Mouse (Mus musculus): Measurements from ENCODE around the gene Stra8.

Gene Stra8

DNA sequence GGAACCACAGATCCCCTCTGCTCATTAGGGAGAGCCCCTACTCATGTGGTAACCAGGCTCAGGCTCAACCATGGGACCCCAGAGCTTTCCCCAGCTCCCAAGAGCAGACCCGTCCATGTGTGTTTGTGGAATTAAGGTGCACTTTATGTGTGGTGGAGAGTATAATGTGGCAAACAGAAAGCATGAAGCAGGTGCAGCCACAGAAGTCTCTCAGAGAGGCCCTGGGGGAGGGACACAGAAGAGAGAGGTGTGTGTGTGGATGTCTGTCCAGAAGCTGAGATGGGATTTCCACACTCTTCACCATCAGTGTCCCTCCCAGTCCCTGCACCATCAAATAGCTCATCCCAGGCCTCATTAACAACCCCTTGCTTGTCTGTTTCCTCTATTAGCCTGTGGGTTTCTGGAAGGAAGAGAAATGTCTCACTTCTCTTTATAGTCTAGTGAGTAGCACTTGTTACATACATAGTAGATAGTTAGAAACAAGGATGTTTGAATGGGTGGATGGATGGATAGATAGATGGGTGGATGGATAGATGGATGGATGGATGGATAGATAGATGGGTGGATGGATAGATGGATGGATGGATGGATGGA lies 26.6 kb downstream of the Stra8 start:
- no peak for DNase-seq

DNA sequence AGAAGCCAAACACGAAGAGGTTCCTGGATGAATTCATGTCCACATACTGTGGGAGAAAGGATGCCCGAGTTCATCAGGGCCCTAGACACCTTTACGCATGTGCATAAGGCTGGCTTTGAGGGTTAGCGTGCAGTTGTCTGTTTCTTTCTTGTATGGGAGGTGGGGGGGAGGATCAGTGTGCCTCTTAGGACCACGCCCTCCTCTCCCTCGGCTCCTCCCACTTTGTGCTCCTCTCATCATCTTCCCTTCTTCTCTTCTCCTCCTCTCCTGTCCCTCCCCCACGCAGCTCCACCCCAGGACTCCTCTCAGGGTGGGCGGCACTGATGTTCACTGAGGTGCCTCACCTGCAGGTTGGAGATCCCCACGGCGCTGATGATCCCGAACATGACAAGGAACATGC lies 28.5 kb downstream of the Stra8 start:
- no peak for DNase-seq

GRCm38 (mm10) chr6:34951518-34951917 lies 31.6 kb downstream of the Stra8 start:
- DNase-seq = no peak

GRCm38 (mm10) chr6:34951956-34952667 lies 32.1 kb downstream of the Stra8 start:
- no peak for DNase-seq

GRCm38 (mm10) chr6:34954926-34955861 lies 35.2 kb downstream of the Stra8 start:
- peak in 1 of 2 experiments; percentile 42 for DNase-seq

DNA sequence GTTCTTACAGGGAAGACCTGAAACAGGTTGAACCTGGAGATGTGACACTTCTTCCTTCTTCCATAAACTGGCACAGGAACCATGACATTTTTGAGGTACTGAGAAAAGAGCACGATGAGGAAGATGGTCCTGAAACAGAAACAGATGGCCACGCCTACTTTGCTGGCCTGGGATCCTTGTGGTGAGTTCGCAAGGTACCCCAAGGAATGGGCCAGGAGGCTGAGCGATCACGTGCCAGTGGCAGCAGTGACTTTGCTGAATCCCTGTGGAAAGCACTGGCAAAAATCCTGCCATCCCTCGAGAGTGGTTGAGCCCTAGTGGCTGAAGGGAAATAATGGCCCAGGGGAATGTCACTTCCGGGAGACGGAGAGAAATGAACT lies 35.9 kb downstream of the Stra8 start:
- no peak for DNase-seq

GRCm38 (mm10) chr6:34959131-34959530 lies 39.2 kb downstream of the Stra8 start:
- no peak for DNase-seq

DNA sequence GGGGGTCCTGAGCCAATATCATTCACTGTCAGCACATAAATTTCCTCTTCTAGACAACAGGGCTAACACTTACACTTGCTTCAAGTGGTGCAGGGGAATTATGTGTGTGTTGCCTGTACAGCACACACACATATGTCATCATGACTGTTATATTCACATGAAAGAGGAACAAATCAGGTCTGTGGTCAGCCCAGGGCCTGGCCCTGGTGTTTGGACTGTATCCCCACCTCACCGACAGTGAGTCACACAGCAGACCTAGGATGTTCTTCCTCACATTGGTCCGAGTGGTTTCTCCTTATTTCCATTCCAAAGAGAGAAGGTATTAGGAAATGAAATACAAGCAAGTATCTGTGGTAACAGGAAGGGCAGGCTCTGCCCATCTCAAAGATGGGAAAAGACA lies 44.6 kb downstream of the Stra8 start:
- no peak for DNase-seq

DNA sequence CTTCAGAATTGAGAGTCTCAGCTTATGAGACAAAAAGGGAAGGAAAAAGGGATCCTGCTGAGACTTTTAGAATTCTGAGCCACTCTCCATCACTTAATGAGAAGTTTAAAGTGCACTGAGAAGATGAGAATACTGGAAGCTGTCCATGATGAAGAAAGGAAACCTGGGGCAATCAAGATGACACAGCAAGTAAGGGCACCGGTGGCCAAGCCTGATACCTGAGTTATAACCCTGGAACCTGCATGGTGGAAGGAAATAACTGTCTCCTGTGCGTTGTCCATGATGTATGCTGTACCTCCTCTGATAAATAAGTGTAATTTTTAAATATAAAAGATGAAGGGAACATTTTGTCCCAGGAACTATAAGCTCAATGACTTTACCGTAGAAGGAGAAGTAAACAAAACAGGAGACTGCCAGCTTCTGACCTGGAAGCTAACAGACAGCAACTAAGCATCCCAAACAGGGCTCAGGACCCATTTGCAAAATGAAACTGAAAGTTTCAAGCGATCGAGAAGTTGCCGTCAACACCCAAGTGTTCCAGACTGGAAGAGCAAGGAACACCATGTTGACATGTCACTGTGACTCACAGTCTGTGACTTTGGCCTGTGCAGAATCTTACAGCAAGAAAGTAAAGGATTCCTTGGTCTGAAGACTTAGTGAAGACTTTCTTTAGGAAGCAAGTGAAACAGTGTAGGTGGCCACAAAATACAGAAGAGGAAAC lies 46.0 kb downstream of the Stra8 start:
- no peak for DNase-seq

- DNase-seq = no peak
These were observed 51.2 kb downstream of the Stra8 start for GRCm38 (mm10) chr6:34971181-34971580.

GRCm38 (mm10) chr6:34979291-34979690 lies 59.3 kb downstream of the Stra8 start:
- no peak for DNase-seq

- DNase-seq = no peak
These were observed 60.7 kb downstream of the Stra8 start for GRCm38 (mm10) chr6:34980661-34981060.

GRCm38 (mm10) chr6:34987085-34987645 lies 67.2 kb downstream of the Stra8 start:
- DNase-seq = no peak

- no peak for DNase-seq
These were observed 68.3 kb downstream of the Stra8 start, which contains the start of gene Slc23a4 for GRCm38 (mm10) chr6:34988081-34988761. TSS of gene Slc23a4 (minus strand) at chr6:34988404.
